ENCODE assay signal across 8 mouse cellular contexts in the genomic region with DNA sequence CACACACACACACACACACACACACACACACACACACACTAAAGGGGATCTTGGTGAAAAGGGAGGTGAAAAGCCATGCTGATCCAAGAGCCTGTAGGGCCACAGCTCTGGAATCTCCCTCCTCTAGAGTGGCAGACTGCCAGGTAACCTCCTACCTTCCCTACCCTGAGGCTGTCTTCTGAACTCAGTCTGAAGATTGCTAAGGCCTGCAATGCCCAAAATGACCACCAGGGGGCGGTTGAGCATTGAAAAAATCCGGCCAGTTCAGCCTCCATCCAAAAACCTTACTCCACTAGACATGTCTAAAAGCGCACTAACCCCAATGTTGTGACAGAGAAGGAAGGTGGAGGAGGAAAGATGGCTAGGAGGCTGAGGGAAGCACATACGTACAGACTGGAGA. TPM values are rescaled to one million over a fixed set of nuclear protein-coding genes. Genes with fewer than 3 reads are reported as not detected.
A peak's percentile ranks its signal among the peaks of the same experiment; 100 is the strongest.
DNase-seq lines count a peak whose midpoint lies in the region; ATAC-seq and TF ChIP-seq lines count a peak whose summit lies in the region.

No protein-coding gene starts in this region.

- peak; percentile 98 for TF ChIP-seq CTCF in forebrain, postnatal 0 days (IDR thresholded peaks at IDR 0.05; ENCODE audit: low read depth)

- peak; percentile 97 for DNase-seq in ES-CJ7 (ENCODE audit: low read depth, low spot score)
- peak; percentile 91 to 96 for DNase-seq in cerebellum, adult 18-20 months
- DNase-seq in forebrain, postnatal 0 days, result peak; percentile 92
- peak; percentile 96 for DNase-seq in heart, postnatal 4 days
- peak; percentile 96 for DNase-seq in layer of hippocampus, adult 9-10 months (ENCODE audit: low spot score)
- peak; percentile 94 for DNase-seq in ovary, postnatal 10 days (ENCODE audit: low spot score)
- DNase-seq in thymus, postnatal 0 days (ENCODE audit: low spot score), result peak; percentile 92

- H3K36me3 ChIP-seq in forebrain, postnatal 0 days (ENCODE audit: insufficient read depth), result no peaks in the 10 kb centered on the region
- no peaks in the 10 kb centered on the region for H3K36me3 ChIP-seq in lung, embryonic 15.5 days

- peak overlapping the region; percentile 70 for H3K27ac ChIP-seq in forebrain, postnatal 0 days (ENCODE audit: low read depth, low read length)
- peak overlapping the region; percentile 99 for H3K27ac ChIP-seq in lung, embryonic 15.5 days

- H3K4me3 ChIP-seq in forebrain, postnatal 0 days (ENCODE audit: low read depth, low read length), result no peak overlapping the region
- no peak overlapping the region for H3K4me3 ChIP-seq in lung, embryonic 15.5 days

- H3K9me3 ChIP-seq in forebrain, postnatal 0 days (ENCODE audit: low read length), result no peaks in the 10 kb centered on the region
- no peaks in the 10 kb centered on the region for H3K9me3 ChIP-seq in lung, embryonic 15.5 days

- H3K4me1 ChIP-seq in forebrain, postnatal 0 days (ENCODE audit: insufficient read depth), result peaks cover 29% of the 10 kb centered on the region
- peaks cover 84% of the 10 kb centered on the region for H3K4me1 ChIP-seq in lung, embryonic 15.5 days

- H3K27me3 ChIP-seq in forebrain, postnatal 0 days (ENCODE audit: insufficient read depth, low read length), result no peaks in the 10 kb centered on the region
- no peaks in the 10 kb centered on the region for H3K27me3 ChIP-seq in lung, embryonic 15.5 days

- 3% methylated on average over 4 of the region's 4 CpGs for WGBS in forebrain, postnatal 0 days
- 0% methylated on average over 4 of the region's 4 CpGs for WGBS in lung, embryonic 15.5 days

- ATAC-seq in forebrain, postnatal 0 days, result peak; percentile 15
- no peak for ATAC-seq in lung, embryonic 15.5 days (ENCODE audit: borderline replicate concordance, extremely low read depth, low FRiP score, low TSS enrichment)

- no peak overlapping the region for H3K9ac ChIP-seq in forebrain, postnatal 0 days
- peak overlapping the region; percentile 27; the same call in 1 of the 2 replicates for H3K9ac ChIP-seq in lung, embryonic 15.5 days

- peak overlapping the region; percentile 23; the same call in 1 of the 2 replicates for H3K4me2 ChIP-seq in forebrain, postnatal 0 days (ENCODE audit: low read depth)
- peak overlapping the region; percentile 32 for H3K4me2 ChIP-seq in lung, embryonic 15.5 days

RNA-seq across cellular contexts. Expression of a gene that starts 25.0 kb away (rescaled TPM):
- total RNA-seq in forebrain, postnatal 0 days (2014; rRNA removed), result 1,921 and 1,968 TPM in 2 replicates
- 1,724 and 1,908 TPM in 2 replicates for polyA plus RNA-seq in forebrain, postnatal 0 days (2015; fragmentation: Nextera tagmentation; extraction: Ambion mirVana)
- 100 to 1,000 TPM; 724 to 726 TPM for total RNA-seq in heart, postnatal 4 days (2021)
- polyA plus RNA-seq in lung, embryonic 15.5 days (2015; fragmentation: Nextera tagmentation; extraction: Ambion mirVana), result 2,819 and 2,940 TPM in 2 replicates
- 3,795 and 4,477 TPM in 2 replicates for polyA plus RNA-seq in thymus, postnatal 0 days (2015; fragmentation: Nextera tagmentation; extraction: Ambion mirVana)
